Mouse (Mus musculus) erythroblast, embryonic 14.5 days (primary cell): Measurements from ENCODE around the gene Ccdc162. TPM values are rescaled to one million over a fixed set of nuclear protein-coding genes. Genes with fewer than 3 reads are reported as not detected.

Experiments
- H3K27me3 ChIP-seq: 2 replicates; pipeline ENCODE4 v1.6.1; 2012; ENCODE audit warnings: inconsistent platforms; ENCODE audit not compliant: control insufficient read depth
- H3K36me3 ChIP-seq: 2 replicates; pipeline ENCODE4 v1.6.1; 2012; ENCODE audit warnings: mild to moderate bottlenecking, inconsistent platforms; ENCODE audit not compliant: control insufficient read depth
- H3K4me1 ChIP-seq: 2 replicates; pipeline ENCODE4 v1.6.1; 2012; ENCODE audit warnings: inconsistent platforms; ENCODE audit not compliant: control insufficient read depth
- H3K4me3 ChIP-seq: replicated peaks from 2 replicates; pipeline ENCODE3; 2012; ENCODE audit warnings: moderate library complexity, mild to moderate bottlenecking, inconsistent platforms
- H3K9me3 ChIP-seq: 2 replicates; pipeline ENCODE4 v1.6.1; 2012; ENCODE audit warnings: low read length, inconsistent platforms, mixed read lengths; ENCODE audit not compliant: control insufficient read depth
- GATA1 ChIP-seq: IDR thresholded peaks from 2 replicates; pipeline ENCODE4 v1.6.1; 2012; ENCODE audit warnings: low read length, inconsistent platforms, mixed read lengths
- TAL1 ChIP-seq: IDR thresholded peaks from 3 replicates; pipeline ENCODE4 v1.6.1; 2012; ENCODE audit warnings: low read length, inconsistent platforms, mixed read lengths
- polyA plus RNA-seq: library from polyadenylated mRNA; stranded (reverse); fragments of >175 nt; gene quantifications from 2 replicates; pipeline ENCODE4 v1.2.3, GENCODE M21; 2012

Ccdc162 gene
- polyA plus RNA-seq, 1 experiment: not detected

GRCm38 (mm10) chr10:41711467-41711866, 5.0 kb downstream of the Ccdc162 start:
- no peak overlapping the region for H3K4me3 ChIP-seq
- TF ChIP-seq GATA1: no peak
- TF ChIP-seq TAL1: no peak
- no peaks in the 10 kb centered on the region for H3K9me3 ChIP-seq
- no peaks in the 10 kb centered on the region for H3K4me1 ChIP-seq
- no peaks in the 10 kb centered on the region for H3K27me3 ChIP-seq
- no peaks in the 10 kb centered on the region for H3K36me3 ChIP-seq

GRCm38 (mm10) chr10:41710773-41711172, 5.7 kb downstream of the Ccdc162 start:
- H3K4me3 ChIP-seq: no peak overlapping the region
- H3K36me3 ChIP-seq: no peaks in the 10 kb centered on the region
- H3K27me3 ChIP-seq: no peaks in the 10 kb centered on the region
- H3K9me3 ChIP-seq: no peaks in the 10 kb centered on the region
- TF ChIP-seq TAL1 (no peak), GATA1 (no peak)
- H3K4me1 ChIP-seq: no peaks in the 10 kb centered on the region

- H3K36me3 ChIP-seq: no peaks in the 10 kb centered on the region
- H3K4me3 ChIP-seq: no peak overlapping the region
- H3K4me1 ChIP-seq: no peaks in the 10 kb centered on the region
- no peaks in the 10 kb centered on the region for H3K27me3 ChIP-seq
- TF ChIP-seq GATA1 (no peak), TAL1 (no peak)
- H3K9me3 ChIP-seq: no peaks in the 10 kb centered on the region
Measured at GRCm38 (mm10) chr10:41709341-41709740, 7.1 kb downstream of the Ccdc162 start.

- Histone ChIP-seq H3K9me3 (no peaks in the 10 kb centered on the region), H3K27me3 (no peaks in the 10 kb centered on the region), H3K4me3 (no peak overlapping the region), H3K36me3 (no peaks in the 10 kb centered on the region), H3K4me1 (no peaks in the 10 kb centered on the region)
- no peak for TF ChIP-seq GATA1
- no peak for TF ChIP-seq TAL1
Measured at GRCm38 (mm10) chr10:41699669-41700068, 16.8 kb downstream of the Ccdc162 start.

- Histone ChIP-seq H3K4me3 (no peak overlapping the region), H3K36me3 (no peaks in the 10 kb centered on the region)
Measured at GRCm38 (mm10) chr10:41697040-41697439, 19.4 kb downstream of the Ccdc162 start.

GRCm38 (mm10) chr10:41690978-41691377, 25.5 kb downstream of the Ccdc162 start:
- no peaks in the 10 kb centered on the region for H3K4me1 ChIP-seq
- peaks cover 17% of the 10 kb centered on the region for H3K27me3 ChIP-seq
- no peak overlapping the region for H3K4me3 ChIP-seq
- H3K9me3 ChIP-seq: no peaks in the 10 kb centered on the region
- H3K36me3 ChIP-seq: no peaks in the 10 kb centered on the region
- TF ChIP-seq TAL1 (no peak), GATA1 (no peak)

More at GRCm38 (mm10) chr10:41697040-41697439, 19.4 kb downstream of the Ccdc162 start:
- Histone ChIP-seq H3K27me3 (no peaks in the 10 kb centered on the region; the same call in none of the 2 replicates), H3K4me1 (no peaks in the 10 kb centered on the region), H3K9me3 (no peaks in the 10 kb centered on the region)
- no peak for TF ChIP-seq GATA1
- TF ChIP-seq TAL1: no peak

GRCm38 (mm10) chr10:41689941-41690887, 26.2 kb downstream of the Ccdc162 start:
- H3K4me3 ChIP-seq: no peak overlapping the region
- H3K4me1 ChIP-seq: no peaks in the 10 kb centered on the region
- H3K36me3 ChIP-seq: no peaks in the 10 kb centered on the region
- no peaks in the 10 kb centered on the region for H3K9me3 ChIP-seq
- TF ChIP-seq GATA1: no peak
- TF ChIP-seq TAL1: no peak
- peaks cover 19% of the 10 kb centered on the region for H3K27me3 ChIP-seq

GRCm38 (mm10) chr10:41684548-41684996, 31.9 kb downstream of the Ccdc162 start:
- H3K4me1 ChIP-seq: peaks cover 2% of the 10 kb centered on the region; the same call in 1 of the 2 replicates
- H3K9me3 ChIP-seq: no peaks in the 10 kb centered on the region
- H3K36me3 ChIP-seq: no peaks in the 10 kb centered on the region
- no peak overlapping the region for H3K4me3 ChIP-seq
- peaks cover 24% of the 10 kb centered on the region for H3K27me3 ChIP-seq
- TF ChIP-seq TAL1 (no peak), GATA1 (no peak)

GRCm38 (mm10) chr10:41682546-41683393, 33.7 kb downstream of the Ccdc162 start:
- H3K36me3 ChIP-seq: no peaks in the 10 kb centered on the region
- H3K4me3 ChIP-seq: no peak overlapping the region
- no peak for TF ChIP-seq TAL1
- TF ChIP-seq GATA1: no peak
- no peaks in the 10 kb centered on the region for H3K9me3 ChIP-seq
- H3K27me3 ChIP-seq: peaks cover 18% of the 10 kb centered on the region
- peaks cover 2% of the 10 kb centered on the region; the same call in 1 of the 2 replicates for H3K4me1 ChIP-seq
